In genomic region chr9:64383021-64383788, GRCm38 (mm10) we compare ENCODE assay signal across 11 mouse cellular contexts. TPM values are rescaled to one million over a fixed set of nuclear protein-coding genes. Genes with fewer than 3 reads are reported as not detected.
DNase-seq lines count a peak whose midpoint lies in the region; ATAC-seq and TF ChIP-seq lines count a peak whose summit lies in the region.
"Had no signal": no experiment of that assay in that cellular context is flagged by ENCODE, and none has a peak within 500 bp of the region (broad histone marks: within the 10 kb centered on the region; RNA-seq: fewer than 3 reads in every experiment).

No protein-coding gene starts in this region.

- no peak overlapping the region for H3K4me3 ChIP-seq in kidney, adult 2 months (ENCODE audit: insufficient read depth, low read depth, low read length)
- no peak overlapping the region for H3K4me3 ChIP-seq in kidney, embryonic 15.5 days (replicated peaks)
- no peak overlapping the region for H3K4me3 ChIP-seq in limb, embryonic 14.5 days (replicated peaks; ENCODE audit: low read length)
- H3K4me3 ChIP-seq: megakaryocyte, embryonic 14.5 days had no signal

- WGBS in kidney, adult 2 months: 55% methylated on average over 10 of the region's 10 CpGs
- 43% methylated on average over 10 of the region's 10 CpGs for WGBS in kidney, embryonic 15.5 days
- 41% methylated on average over 10 of the region's 10 CpGs for WGBS in limb, embryonic 14.5 days

- no peaks in the 10 kb centered on the region for H3K36me3 ChIP-seq in kidney, adult 2 months (ENCODE audit: control insufficient read depth, insufficient read depth, low read length)
- H3K36me3 ChIP-seq in kidney, embryonic 15.5 days: no peaks in the 10 kb centered on the region
- H3K36me3 ChIP-seq in limb, embryonic 14.5 days (ENCODE audit: control insufficient read depth, insufficient read depth, low read length): no peaks in the 10 kb centered on the region

- no peak overlapping the region for H3K9ac ChIP-seq in kidney, embryonic 15.5 days
- H3K9ac ChIP-seq in limb, embryonic 14.5 days (ENCODE audit: low read depth, low read length, severe bottlenecking): no peak overlapping the region

- no peaks in the 10 kb centered on the region for H3K4me1 ChIP-seq in kidney, adult 2 months (ENCODE audit: control insufficient read depth, insufficient read depth, low read length)
- H3K4me1 ChIP-seq in kidney, embryonic 15.5 days: peaks cover 32% of the 10 kb centered on the region
- H3K4me1 ChIP-seq in limb, embryonic 14.5 days (ENCODE audit: control insufficient read depth, insufficient read depth, low read length): peaks cover 19% of the 10 kb centered on the region; the same call in 1 of the 2 replicates

- ATAC-seq in kidney, embryonic 15.5 days (replicated peaks; ENCODE audit: low FRiP score): no peak
- no peak for ATAC-seq in limb, embryonic 14.5 days (ENCODE audit: low FRiP score, low read depth)

- H3K27me3 ChIP-seq in kidney, adult 2 months (replicated peaks; ENCODE audit: control insufficient read depth, insufficient read depth, low read length): peaks cover 7% of the 10 kb centered on the region
- H3K27me3 ChIP-seq in kidney, embryonic 15.5 days: peaks cover 59% of the 10 kb centered on the region
- H3K27me3 ChIP-seq in limb, embryonic 14.5 days (ENCODE audit: control insufficient read depth, insufficient read depth, low read length): peaks cover 39% of the 10 kb centered on the region

- no peak overlapping the region for H3K27ac ChIP-seq in kidney, adult 2 months (ENCODE audit: insufficient read depth, low read depth, low read length)
- no peak overlapping the region for H3K27ac ChIP-seq in kidney, embryonic 15.5 days
- no peak overlapping the region for H3K27ac ChIP-seq in limb, embryonic 14.5 days (replicated peaks; ENCODE audit: low read depth, low read length)

- H3K4me2 ChIP-seq in kidney, embryonic 15.5 days: no peak overlapping the region
- no peak overlapping the region for H3K4me2 ChIP-seq in limb, embryonic 14.5 days (replicated peaks; ENCODE audit: low read depth, low read length, severe bottlenecking)

- TF ChIP-seq CTCF in kidney, adult 2 months (conservative IDR thresholded peaks at IDR 0.05; ENCODE audit: insufficient read depth, insufficient read length, low read depth, low read length): no peak

- no peak for TF ChIP-seq POLR2A in kidney, adult 2 months (IDR thresholded peaks at IDR 0.05; ENCODE audit: low read depth, low read length)
- TF ChIP-seq POLR2A in limb, embryonic 14.5 days (IDR thresholded peaks at IDR 0.05; ENCODE audit: borderline replicate concordance, extremely low read depth, insufficient read depth, insufficient read length): no peak

- H3K9me3 ChIP-seq in kidney, embryonic 15.5 days (replicated peaks): peaks cover 3% of the 10 kb centered on the region; the same call in 1 of the 2 replicates
- no peaks in the 10 kb centered on the region for H3K9me3 ChIP-seq in limb, embryonic 14.5 days (ENCODE audit: control insufficient read depth, low read length)

- DNase-seq in kidney, adult 2 months: peak; percentile 5
- peak; percentile 52 for DNase-seq in urinary bladder, postnatal 14 days (ENCODE audit: low spot score)
- DNase-seq in urinary bladder, postnatal 25 days (ENCODE audit: low spot score): no peak
- DNase-seq in limb, embryonic 14.5 days (ENCODE audit: low spot score): peak; percentile 10
- DNase-seq in right cerebral cortex, postnatal 36 days (ENCODE audit: low spot score in 2 of 2): no peak
- DNase-seq in ovary, postnatal 14 days (ENCODE audit: low spot score): no peak
- DNase-seq: adrenal gland, postnatal 10 days; cerebellum, adult 9-11 months; right cerebral cortex, postnatal 14 days had no signal

RNA-seq across cellular contexts. Expression of gene Megf11, which starts 2.2 kb away (rescaled TPM):
- 0.16 and 0.23 TPM in 2 replicates for polyA plus RNA-seq in kidney, adult 2 months (2012; rRNA removed)
- polyA plus RNA-seq in kidney, embryonic 15.5 days (2015; fragmentation: Nextera tagmentation; extraction: Ambion mirVana): 3.9 and 4.0 TPM in 2 replicates
- 0.80 and 0.91 TPM in 2 replicates for polyA plus RNA-seq in limb, embryonic 14.5 days (2012; rRNA removed)
- 1.0 and 1.1 TPM in 2 replicates for polyA plus RNA-seq in limb, embryonic 14.5 days (2014; fragmentation: Nextera tagmentation; extraction: Ambion mirVana)

RNA-seq across cellular contexts. Expression of gene Dis3l, which starts 42.1 kb away (rescaled TPM):
- polyA plus RNA-seq in kidney, adult 2 months (2012; rRNA removed): 13.0 and 13.6 TPM in 2 replicates
- 21.6 and 22.5 TPM in 2 replicates for polyA plus RNA-seq in kidney, embryonic 15.5 days (2015; fragmentation: Nextera tagmentation; extraction: Ambion mirVana)
- polyA plus RNA-seq in limb, embryonic 14.5 days (2012; rRNA removed): 15.8 and 19.1 TPM in 2 replicates
- polyA plus RNA-seq in limb, embryonic 14.5 days (2014; fragmentation: Nextera tagmentation; extraction: Ambion mirVana): 19.9 and 20.9 TPM in 2 replicates

Comparison
In these comparisons a context has a peak if more than half of its experiments do, and no peak if none do; other contexts are left out.
1. DNase-seq: peak in kidney, adult 2 months (single experiment), urinary bladder, postnatal 14 days (single experiment) and limb, embryonic 14.5 days (single experiment); none in urinary bladder, postnatal 25 days (single experiment), right cerebral cortex, postnatal 36 days (0 of 2) and ovary, postnatal 14 days (single experiment).